Mouse (Mus musculus) cerebellum, adult (tissue): ENCODE data around the gene Egf.

Experiments
- ATAC-seq: cut with Nextera tagmentation; 2 replicates; pipeline ENCODE4 v1.9.2; 2017; ENCODE audit warnings: mild to moderate bottlenecking, moderate library complexity, mixed read lengths; ENCODE audit not compliant: insufficient number of reproducible peaks, low FRiP score, low TSS enrichment

Egf gene

DNA sequence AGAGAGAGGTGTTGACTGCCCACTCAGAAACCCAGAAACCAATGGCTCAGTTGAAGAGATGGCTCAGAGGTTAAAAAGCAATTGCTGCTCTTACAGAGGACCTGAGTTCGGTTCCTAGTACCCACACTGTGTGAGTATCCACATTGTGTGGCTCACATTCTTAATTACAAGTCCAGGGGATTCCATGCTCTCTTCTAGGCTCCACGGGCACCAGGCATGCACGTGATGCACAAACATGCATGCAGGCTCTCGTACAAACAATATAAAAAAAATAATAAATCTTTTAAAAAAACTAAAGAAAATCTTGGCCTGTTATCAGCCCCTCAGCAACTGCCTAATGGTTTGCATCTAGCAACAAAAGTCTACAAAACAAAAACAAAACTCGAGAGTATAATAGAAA lies 30.6 kb downstream of the Egf start:
- no peak for ATAC-seq

DNA sequence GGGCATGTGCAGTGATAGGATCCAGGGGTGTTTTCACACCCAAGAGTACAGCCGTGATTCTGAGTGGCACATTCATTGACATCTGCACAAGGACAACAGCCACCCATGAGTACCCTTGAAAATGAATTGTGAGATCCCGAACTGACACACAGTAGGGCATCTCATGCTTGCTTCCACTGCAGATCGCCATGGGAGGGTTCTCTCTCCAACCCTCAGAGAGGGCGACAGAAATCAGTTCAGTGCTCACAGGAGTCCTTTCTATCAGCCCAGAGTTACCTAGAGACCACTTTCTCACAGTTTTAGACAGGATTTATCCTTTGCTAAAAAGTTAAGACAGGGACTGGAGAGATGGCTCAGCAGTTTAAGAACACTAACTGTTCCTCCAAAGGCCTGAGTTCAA lies 31.8 kb downstream of the Egf start:
- ATAC-seq, result no peak

DNA sequence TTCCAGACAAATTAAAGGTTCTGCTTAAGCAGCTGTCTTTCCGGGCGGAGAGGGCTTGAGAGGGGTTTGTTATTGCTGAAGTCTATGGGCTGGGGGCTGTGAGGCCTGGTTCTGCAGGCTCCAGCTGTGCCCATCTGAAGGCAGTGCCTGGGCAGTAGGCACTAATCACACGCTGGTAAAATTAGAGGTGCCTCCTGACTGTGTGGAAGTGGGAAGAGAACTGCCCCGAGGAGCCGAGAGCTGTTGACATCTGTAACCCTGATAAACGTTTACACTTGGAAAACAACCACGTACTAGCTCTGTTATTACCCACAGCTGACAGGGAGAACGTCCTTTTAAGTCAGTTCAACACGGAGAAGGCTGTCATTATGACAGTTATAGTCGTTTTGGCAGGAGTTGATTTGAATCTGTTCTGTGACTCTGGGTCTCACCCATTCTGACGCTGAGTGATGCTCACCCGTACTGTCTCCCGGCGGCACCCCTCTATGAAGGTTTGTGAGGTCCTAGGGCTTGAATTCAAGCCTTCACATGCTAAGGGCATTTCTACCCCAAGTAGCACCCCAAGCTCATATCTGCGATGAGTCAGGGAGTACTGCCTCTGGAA lies 40.5 kb downstream of the Egf start:
- ATAC-seq, result no peak

DNA sequence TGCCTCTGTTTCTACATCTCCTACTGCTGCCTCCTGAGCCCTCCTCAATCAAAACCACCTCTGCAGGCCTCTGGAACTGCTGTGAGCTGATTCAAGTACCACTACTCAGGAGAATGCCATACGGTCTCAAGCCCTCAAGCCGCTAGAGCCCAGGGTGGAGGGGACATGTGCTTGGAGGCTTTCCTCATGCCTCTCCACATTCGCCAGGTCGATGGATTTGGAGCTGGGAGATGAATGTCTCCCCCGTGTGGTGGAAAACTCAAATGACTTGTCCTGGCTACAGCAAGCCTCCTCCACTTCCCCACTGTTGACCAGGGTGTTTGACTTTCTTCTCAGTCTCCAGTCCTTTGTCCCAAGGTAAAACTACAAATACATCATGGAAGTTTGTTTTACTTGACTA lies 47.0 kb downstream of the Egf start:
- ATAC-seq, result 0 out of 2 replicates have a peak, but pooled peaks have one; percentile 45

DNA sequence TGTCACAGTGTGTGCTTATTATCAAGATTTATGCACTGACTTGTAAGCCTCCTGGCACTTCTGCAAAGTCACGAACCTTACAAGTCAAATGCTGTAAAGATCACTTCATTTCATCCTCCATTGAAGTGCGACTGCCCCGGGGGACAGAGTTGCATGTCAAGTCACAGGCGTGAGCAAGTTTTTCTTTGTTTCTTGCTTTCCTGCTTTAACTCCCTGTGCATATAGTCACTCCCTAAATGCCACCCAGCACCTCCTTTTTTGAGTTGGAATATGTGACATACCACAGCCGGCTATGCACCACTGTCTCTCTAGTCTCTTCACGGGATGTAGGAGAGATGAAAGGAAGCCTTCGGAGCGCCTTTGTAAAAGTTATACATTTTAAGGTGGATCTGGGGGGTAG lies 56.2 kb downstream of the Egf start:
- no peak for ATAC-seq

DNA sequence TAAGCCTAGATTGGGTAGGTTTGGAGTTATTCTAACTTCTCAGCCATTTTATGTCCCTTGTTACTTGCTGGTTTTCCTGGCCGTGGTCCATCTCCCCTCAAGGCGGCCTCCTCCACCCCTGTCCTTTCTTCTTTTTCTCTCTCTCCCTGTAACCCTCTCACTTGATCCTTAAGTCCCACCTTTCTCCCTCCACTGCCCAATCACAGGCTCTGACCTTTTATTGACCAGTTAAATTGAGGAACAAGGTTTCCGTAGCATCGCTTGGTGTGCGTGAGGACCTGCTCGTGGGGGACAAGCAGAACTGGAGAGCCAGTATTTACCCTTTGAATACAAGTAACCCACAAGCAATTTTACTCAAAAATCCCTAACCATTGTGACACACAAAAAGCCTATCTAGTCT lies 56.8 kb downstream of the Egf start:
- ATAC-seq, result no peak

DNA sequence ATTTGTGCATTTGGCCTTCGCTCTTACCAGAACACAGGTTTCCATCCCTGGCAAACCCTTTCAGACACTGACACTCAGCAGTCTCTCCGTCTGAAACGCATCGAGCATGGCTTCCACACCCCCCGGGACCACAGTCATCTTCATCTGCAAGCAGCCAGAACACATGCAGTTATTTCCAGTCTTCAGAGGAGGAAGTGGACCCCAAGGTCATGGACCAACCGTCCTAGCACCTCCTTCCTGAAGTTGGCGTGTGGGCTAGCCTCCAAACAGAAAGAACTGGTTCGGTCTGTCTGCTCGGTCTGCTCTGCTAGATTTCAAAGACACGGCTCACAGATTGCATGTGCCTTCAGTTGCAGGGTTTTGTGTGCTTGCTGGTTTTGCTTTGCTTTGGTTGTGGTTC lies 57.4 kb downstream of the Egf start:
- ATAC-seq, result no peak

DNA sequence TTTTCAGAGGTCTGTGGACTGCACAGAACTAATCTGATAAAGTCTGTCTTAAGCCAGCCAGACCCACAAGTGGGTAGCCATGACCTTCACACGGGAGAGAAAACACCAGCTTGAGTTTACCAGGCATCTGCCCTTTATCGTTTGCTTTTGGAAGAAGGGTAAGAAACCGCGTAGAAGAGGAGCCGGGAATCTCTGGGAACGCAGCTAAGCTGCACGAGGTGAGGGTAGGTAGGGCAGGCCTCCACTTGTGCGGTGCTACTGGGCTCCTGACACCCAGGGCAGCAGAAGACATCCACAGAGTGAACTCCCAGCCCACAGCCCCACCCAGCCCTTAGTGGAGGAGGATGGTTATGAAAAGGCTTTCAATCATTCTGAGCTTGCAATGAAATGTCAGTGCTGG lies 59.2 kb downstream of the Egf start:
- ATAC-seq, result no peak

DNA sequence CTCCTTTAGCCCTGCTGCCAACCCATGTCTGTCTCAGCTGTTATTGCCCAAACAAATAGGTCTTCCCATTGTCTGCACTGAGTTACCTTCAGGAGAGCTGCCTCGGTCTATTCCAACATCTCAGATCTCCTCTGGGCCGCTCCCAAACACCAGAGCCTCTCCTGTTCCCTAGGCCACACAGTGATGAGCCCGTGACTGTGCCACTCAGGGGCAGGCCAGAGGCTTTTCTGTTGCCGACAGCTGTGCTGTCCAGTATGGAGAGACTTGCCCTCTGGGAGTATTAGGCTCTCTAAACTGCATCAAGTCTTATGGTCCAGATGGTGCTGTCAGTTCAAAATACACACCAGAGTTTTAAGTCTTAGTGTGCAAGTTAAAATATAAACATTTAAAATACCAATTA lies 61.5 kb downstream of the Egf start:
- no peak for ATAC-seq

DNA sequence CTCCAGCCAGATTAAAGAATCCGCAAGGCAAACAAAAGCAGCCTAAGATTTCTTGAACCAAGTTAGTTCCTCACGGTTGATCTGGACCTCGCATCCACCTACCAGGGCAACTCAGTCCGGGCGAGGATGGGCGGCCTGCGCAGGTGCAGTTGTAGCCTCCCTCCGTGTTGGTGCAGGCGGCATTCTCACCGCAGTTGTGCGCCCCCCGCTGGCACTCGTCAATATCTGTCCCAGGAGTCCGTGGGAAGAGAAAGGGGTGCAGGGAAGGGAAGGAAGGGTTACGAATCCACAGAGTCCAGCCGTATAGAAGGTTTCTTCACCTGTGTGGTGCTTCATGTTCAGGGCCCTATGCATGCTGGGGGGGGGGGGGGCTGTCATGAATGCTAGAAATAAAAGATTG lies 62.3 kb downstream of the Egf start:
- no peak for ATAC-seq

DNA sequence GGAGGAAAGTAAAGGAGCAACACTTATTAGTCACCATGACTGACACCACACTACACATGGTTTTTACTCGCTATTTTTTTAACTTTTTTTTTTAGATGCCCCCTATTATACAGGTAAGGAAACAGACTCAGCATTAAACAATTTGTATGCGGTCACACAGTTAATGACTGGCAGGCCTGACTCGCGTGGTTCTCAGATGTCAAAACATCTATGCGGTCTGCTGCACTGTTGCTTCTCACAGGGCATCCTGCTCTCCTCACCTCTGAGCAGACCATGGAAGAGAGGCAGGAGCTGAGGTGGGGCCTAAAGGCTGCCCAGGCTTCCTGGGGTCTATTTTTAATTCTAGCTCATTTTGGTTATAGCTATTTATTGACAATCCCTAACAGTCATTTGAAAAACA lies 67.7 kb downstream of the Egf start:
- peak; percentile 17; the same call in 1 of the 2 replicates for ATAC-seq

DNA sequence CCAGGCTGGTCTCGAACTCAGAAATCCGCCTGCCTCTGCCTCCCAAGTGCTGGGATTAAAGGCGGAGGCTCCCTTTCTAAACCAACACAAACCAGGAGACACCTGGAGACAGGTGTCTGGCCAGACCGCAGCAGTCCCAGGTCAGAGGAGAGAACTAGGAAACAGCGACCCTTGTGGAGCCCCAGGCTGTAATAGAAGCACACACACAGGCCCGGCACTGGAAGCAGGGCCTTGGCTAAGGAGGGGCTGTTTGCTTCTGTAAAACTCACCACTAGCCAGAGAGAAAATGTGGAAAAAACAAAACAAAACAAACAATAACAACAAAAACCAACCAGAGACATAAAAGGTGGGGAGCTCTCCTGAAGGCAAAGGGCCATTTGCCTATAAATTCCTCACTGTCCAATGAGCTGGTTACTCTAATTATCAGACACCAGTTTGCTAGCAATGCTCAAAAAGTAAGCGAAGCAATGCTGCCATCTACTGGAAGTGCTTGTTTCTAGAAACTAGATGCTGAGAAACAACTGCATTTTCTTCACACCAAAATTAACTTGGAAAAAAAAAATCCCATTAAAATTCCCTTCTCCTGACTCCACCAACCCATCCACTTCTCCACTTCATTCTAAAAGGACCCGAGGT lies 68.3 kb downstream of the Egf start:
- ATAC-seq, result peak; percentile 47; the same call in 1 of the 2 replicates

DNA sequence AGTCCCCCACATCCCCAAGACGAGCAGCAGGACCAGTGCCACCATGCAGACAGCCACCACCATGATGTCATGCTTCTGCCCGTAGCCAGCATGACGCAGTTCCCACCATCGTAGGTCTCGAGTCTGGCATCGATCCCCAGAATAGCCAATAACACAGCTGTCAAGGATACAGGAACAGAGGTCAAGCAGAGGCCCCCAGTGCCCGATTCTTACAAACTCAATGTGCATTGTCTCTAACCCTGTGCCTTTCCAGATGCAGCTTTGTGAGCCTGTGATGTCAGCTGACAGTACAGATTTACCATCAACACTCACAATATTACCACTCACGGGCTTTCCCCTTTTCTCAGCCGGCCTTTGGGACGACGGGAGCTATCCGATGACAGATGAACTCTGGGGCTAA lies 68.9 kb downstream of the Egf start:
- no peak for ATAC-seq

DNA sequence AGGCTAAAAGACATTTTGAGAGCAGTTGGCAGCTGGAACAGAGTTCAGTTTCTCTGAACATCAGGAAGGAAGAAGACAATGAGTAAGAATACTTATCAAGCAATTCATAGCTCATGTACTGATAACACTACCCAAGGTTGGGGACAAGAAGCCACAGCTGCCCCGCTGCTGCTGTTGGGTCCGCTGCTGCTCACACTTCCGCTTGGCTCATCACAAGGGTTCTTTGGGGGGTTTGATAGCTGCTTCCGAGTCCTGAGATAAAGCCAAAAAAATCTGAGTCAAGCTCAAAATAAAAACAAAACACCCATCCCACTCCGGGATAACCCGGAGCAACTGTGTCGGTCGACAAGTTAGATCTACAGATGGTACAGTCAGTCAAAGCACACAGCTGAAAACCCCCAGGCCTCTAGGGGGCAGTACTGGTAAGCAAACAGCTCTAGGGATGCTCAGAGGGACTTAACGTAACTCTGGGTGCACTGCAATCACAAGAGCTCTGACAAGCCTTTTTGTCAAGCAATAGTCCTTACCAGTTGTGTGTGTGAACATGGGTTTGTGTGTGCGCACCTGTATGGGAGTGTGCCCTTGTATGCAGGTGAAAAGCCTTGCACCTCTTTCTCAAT lies 71.9 kb downstream of the Egf start:
- no peak for ATAC-seq

DNA sequence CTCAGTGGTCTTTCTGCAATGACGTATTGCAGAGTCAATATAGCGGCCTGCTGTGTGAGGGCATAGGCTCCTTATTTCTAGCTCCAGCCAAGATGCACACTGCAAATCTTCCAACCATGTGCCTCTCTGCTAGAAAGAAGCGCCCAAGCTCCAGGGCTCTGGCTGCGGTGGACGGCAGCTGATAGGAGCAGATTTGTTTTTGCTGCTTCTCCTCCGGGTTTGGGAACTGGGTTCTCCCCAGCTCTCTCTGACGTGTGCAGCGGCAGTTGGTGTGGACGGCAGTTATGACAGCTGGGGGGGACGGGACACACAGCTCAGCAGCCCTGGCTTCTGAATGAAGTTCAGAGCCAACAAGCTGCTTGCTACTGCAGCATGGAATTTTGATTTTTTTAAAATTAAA lies 72.7 kb downstream of the Egf start:
- ATAC-seq, result no peak

DNA sequence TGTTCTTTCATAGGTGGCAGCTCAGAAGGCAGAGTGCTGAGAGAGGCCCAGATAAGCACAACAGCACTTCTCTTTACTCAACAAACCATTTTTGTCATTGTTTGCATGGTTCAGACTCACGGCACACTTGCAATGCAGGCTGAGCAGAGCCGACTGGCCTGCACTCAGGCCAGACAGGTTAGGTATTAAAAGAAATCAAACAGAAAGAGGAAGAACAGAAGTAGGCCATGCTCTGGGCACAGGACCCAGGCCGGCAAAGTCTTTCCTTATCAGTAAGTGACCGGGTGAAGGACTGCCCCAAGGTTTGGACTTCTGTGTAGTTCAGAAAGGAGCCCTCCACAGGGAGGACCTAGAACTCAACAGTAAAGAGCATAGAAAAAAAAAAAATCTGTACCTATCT lies 73.3 kb downstream of the Egf start:
- no peak for ATAC-seq

DNA sequence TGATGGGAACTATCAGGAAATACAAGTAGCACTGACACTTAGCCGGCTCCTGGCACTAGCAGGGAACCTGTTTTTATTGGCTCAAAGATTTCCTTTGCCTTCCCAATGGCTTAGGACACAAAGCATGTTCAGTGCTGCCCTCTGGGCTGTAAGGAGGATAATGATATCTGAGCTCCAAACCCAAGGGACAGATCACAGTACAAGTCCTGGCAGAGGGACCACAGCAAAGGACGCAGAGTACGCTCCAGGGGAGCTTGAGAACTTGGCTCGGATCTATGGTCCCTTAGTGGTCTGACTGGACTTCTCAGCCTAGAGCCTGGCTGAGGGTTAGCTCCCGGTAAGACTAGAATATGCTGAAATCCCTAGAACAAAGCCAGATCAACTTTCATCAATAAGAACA lies 74.9 kb downstream of the Egf start:
- ATAC-seq, result no peak

DNA sequence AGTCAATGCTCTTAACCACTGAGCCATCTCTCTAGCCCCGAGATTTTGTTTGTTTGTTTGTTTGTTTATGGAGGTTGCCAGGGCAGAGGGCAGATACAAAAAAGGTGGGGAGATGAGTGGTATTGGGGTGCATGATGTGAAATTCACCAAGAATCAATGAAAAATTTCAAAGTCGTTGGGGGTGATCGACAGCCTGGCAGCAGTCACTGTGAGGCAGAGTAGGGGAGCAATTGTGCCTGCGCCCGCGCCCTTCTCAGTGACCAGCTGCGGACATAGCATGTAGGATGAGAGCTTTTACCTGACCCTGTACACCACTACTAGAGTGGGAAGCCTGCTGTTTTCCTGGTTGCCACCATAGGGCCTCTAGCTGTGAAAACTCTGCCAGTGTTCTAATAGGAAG lies 79.2 kb downstream of the Egf start:
- ATAC-seq, result no peak

DNA sequence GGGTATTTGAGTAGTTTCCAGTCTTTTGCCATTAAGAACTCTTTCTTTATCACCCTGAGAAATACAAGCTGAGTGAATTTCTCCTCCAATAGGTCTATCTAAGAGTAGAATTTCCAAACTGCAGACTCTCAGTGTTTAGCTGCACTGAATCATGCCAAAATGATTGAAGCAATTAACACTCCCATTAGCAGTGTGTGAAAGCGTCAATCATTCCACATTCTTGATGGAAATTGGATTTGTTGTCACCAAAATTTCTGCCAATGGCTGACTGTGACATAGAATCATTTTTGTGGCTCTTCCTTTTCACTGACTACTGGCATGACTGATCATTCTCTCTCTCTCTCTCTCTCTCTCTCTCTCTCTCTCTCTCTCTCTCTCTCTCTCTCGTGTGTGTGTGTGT lies 91.2 kb downstream of the Egf start:
- no peak for ATAC-seq

DNA sequence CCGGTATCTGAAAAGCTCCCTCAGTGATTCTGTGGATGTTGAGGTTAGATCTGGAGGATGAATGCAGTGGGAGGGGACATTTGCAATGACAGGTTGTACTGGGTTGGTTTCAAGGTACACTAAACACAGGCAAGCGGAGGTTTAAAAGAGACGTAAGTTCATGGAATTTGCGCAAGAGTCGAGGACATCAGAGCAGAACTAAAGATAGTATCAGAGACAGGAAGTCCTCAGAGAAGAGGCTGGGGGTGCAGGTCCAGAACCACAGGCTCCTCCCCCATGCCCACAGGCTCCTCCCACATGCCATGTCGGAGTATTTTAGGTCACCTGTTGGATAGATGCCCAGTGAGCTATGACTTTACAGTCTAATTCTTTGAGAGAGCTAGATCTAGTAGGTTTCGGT lies 96.3 kb downstream of the Egf start:
- ATAC-seq, result no peak

DNA sequence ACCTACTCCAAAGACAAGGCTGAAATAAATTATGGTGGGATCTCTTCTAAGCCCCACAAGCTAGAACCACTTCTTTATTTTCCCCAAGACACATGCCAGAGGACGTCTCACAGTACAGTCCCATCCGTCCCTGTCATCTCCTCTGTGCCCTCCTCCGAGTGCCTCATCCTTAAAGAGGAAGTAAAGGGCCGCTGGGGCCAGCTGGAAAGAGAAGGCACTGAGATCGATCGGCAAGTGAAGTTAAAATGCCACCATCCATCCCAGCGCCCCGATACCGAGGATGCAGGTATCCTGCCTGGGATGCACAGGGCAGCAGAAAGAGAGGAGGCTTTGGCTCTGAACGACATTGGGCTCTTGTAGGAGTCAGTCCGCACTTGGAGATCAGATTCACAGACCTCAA lies 97.3 kb downstream of the Egf start:
- ATAC-seq, result no peak

DNA sequence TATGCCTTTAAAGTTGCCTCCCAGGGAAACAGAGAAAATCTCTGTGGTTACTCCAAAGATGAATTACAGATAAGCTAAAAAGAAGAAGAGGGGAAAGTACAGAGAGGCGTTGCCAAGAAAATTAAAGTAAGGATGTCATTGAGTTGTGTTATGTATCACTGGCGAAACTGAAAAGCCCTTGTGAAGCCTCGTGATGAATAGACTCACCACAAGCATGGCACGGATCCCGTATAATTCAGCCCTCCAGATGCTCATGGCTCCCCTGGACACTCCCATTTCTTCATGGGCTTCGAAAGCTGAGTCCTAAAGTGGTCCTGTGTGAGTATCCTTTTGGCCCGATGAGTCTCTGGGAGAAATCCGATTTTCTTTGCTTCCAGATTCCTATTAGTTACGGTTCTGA lies 97.9 kb downstream of the Egf start:
- ATAC-seq, result no peak
